Mouse (Mus musculus): ENCODE data around the gene Fgfr2.

DNA sequence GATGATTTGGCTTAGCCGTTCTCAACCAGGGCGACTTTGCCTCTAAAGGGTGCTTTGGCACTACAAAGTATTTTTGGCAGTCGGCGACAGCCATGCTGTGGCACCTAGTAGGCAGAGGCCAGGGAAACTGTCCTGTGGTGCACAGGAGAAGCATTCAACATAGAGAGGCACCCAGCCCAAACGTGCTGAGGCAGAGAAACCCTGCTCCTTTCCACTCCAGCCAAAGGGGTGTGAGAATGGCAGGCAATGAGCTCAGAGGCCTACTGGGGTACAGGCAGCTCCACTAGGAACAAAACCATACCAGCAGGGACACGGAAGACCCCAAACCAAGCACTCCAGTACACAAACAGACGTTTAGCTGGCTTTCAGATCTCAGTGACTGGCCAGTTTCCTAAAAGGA lies 2583.0 kb downstream of the Fgfr2 start:
- TF ChIP-seq POLR2A (IDR thresholded peaks at IDR 0.05; ENCODE audit: control insufficient read depth, low read depth, low read length) (no peak), CTCF (IDR thresholded peaks at IDR 0.05; ENCODE audit: control insufficient read depth, insufficient read depth, insufficient replicate concordance, low read depth, low read length) (no peak)
